Mouse (Mus musculus) cerebellum, adult 11 months (tissue): ENCODE data around the gene Nhlrc3.

Source experiments
- DNase-seq: peaks from one replicate; pipeline ENCODE4 v3.0.0; 2022

Gene Nhlrc3

GRCm38 (mm10) chr3:53463046-53463764 lies at the start of gene Nhlrc3, which contains the start of gene Proser1:
Nhlrc3 (minus strand) TSS chr3:53463332.
Proser1 (plus strand) TSS chr3:53463666.
- DNase-seq = peak; percentile 94

DNA sequence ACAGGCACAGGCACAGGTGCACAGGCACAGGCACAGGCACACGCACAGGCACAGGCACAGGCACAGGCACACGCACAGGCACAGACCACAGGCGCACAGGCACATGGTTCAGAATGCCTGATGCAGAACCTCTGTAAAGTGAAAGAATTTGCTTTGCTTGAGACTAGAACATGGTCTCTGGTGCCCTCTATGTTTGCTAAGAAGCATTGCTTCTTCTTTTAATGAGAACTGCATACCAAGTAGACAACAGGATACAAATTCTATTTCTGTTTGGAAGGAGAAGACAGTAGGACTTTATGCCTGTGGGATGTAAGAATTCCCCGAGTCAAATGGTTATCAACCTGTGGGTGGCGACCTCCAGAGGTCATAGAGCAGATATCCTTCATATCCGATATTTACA lies 39.3 kb upstream of the Nhlrc3 start:
- no peak for DNase-seq

GRCm38 (mm10) chr3:53498351-53498905 lies 35.3 kb upstream of the Nhlrc3 start:
- no peak for DNase-seq

DNA sequence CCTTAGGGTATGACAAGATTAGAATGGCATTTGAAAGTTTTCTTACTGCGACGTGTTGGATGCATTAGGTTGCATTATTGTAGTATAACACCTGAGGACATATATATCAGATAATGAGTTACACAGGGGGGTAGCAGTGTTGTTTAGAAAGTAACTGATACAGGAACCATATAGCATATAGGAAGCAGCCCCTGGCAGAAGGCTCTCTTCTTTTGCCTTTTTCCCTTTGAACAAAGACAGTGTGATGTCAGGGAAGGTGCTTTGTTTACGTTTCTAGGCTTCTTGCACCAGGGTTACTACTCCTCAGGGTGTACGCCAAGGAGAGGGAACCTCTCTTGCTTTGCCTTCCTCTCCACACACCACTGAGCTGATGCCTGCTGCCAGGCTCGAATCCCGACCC lies 25.2 kb upstream of the Nhlrc3 start, which contains the start of gene Stoml3:
Gene Stoml3, plus strand, starts transcription at position 301 of the 400 bp plus-strand sequence.
- DNase-seq = no peak

- no peak for DNase-seq
Measured at GRCm38 (mm10) chr3:53486996-53487576, 24.0 kb upstream of the Nhlrc3 start.

DNA sequence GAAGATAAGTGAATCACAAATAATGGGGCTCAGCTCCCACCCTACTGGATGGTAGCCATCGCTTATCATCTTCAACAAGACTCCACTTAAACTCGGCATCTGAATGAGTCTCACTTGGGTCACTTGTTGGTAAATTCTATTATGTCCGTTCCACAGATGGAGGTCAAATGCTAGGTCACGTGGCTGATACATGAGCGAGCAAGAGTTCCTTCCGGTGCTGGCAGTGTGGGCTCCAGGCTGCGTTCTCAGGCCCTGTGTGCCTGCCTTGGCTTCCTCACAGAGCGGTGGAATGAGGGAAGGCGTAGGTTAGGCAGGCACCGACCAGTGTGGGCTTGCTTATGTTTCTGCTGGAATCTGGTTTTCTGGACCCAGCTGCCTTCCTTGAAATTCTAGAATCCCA lies 23.4 kb upstream of the Nhlrc3 start:
- DNase-seq = no peak

GRCm38 (mm10) chr3:53483414-53484059 lies 20.4 kb upstream of the Nhlrc3 start:
- DNase-seq = no peak

- DNase-seq = no peak
Measured at GRCm38 (mm10) chr3:53478419-53479046, 15.4 kb upstream of the Nhlrc3 start.

GRCm38 (mm10) chr3:53477468-53477867 lies 14.3 kb upstream of the Nhlrc3 start:
- peak; percentile 45 for DNase-seq

DNA sequence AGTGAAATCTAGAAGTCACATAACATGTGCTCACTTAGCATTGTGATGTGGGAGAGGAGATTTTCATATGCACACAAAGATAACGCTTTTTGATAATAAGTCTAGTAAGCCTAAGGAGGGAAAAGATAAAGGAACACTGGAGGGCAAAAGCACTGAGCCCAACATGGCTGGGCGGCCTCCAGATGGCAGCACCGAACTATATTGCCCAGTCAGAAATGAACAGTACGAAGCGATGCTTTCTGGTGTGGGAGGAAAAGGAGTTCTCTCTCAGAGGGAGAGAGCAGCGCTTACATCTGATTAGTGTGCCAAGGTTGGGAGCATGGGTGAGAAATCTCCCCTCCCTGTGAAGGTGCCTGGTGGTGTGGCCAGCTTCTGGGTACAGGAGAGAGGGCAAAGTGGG lies 12.8 kb upstream of the Nhlrc3 start:
- DNase-seq = peak; percentile 44

GRCm38 (mm10) chr3:53474179-53474578 lies 11.0 kb upstream of the Nhlrc3 start:
- no peak for DNase-seq

- DNase-seq = no peak
Measured at GRCm38 (mm10) chr3:53472061-53472460, 8.9 kb upstream of the Nhlrc3 start.

DNA sequence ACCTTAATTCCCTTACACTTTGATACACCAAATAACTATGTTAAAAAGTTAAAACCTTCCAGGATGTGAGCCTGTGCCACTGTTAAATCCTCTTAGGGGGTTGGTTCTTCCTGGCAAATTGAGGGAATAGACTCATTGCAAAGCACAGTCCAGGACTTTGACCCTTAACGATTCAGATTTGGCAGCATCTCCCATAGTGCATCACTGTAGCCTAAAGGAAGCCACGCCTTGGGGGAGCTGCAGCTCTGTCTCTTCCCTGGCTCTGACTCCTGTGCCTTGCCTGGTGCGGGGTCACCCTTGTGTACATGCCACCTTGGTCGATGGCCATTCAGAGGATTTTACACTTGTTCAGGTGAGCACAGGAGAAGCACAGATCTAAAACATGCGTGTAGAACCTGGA lies 6.5 kb upstream of the Nhlrc3 start:
- DNase-seq = no peak

GRCm38 (mm10) chr3:53467356-53467755 lies 4.2 kb upstream of the Nhlrc3 start:
- no peak for DNase-seq

DNA sequence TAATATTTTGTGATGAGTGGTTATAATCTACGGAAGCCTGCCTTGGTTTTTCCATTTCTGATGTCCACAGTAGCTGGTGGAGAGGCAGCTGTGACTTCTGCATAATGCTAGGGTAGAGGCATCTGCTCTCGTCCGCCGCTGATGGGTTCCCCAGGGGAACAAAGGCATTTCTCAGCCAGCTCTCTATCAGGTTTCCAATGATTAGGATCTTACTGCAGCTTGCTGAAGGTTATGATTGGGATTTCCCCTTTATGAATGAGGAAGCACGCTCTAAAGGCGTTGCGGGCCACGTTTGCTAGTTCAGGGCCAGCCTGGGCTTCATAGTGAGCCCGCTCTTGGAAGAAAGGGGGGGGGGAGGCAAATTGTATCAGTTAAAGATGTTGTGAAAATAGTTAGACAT lies 3.3 kb upstream of the Nhlrc3 start:
- DNase-seq = no peak

DNA sequence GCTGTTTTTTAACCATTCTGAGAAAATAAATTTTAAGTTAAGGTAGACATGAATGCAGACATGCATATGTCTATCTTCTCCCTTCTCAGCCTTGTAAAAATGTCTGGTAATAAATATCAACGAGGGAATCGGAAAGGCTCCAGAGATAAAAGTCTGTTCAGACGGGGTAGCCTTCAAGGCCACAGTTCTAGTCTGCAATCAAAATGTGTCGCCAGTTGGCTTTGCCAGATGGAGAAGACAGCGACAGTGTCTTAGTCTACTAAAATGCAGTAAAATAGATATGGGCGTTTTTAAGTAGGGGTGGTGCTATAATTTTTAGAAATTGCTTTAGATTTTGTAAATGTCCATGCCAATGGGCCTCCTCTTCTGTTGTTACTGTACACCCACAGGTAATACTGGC lies 2.2 kb upstream of the Nhlrc3 start:
- DNase-seq = no peak

GRCm38 (mm10) chr3:53464146-53464698 lies 1.1 kb upstream of the Nhlrc3 start:
- DNase-seq = no peak

- no peak for DNase-seq
Measured at GRCm38 (mm10) chr3:53463765-53464114, 608 bp upstream of the Nhlrc3 start.

- no peak for DNase-seq
Measured at GRCm38 (mm10) chr3:53462701-53463045, 459 bp downstream of the Nhlrc3 start.

DNA sequence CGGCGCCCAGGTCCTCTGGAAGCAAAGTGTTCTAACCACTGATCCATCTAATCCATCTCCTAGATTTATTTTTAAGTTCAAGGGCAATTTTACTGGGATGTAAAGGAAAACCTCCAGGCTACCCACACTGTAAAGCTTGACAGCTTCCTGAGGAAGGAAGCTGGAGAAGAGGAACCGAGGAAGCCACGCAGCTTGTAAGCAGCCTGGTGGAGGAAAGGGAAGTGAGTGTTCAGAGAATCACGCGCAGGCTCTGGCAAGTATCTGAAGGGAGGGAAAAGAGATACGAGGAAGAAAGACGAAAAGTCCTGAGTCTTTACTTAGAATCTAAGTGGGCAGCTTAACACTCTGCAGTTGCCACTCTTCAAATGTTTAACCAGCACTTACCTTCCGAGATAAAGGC lies 3.0 kb downstream of the Nhlrc3 start:
- no peak for DNase-seq

- DNase-seq = no peak
Measured at GRCm38 (mm10) chr3:53457750-53458149, 5.4 kb downstream of the Nhlrc3 start.

DNA sequence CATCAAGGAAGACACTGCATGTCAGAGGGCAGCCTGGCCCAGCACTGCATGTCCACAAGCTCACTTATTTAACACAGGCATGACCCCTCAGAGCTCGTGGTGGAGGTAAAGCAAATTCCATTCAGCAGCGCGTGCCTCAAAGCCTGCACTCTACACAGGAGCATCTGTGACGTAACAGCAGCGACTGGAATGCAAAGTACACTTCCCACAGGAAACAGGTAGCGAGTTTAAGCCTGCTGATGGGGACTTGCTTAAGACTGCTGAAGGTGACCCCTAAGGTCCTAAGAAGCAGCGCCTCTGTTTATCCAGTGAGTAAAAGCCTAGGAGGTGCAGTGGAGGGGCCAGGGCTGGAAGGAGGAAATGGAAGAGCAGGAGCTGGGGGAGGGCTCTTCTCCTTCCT lies 8.1 kb downstream of the Nhlrc3 start:
- DNase-seq = no peak

GRCm38 (mm10) chr3:53454561-53454960 lies 8.6 kb downstream of the Nhlrc3 start:
- no peak for DNase-seq
